Mouse (Mus musculus) gastrocnemius, postnatal 36 days (tissue): ENCODE results near the gene Atxn1. TPM values are rescaled to one million over a fixed set of nuclear protein-coding genes. Genes with fewer than 3 reads are reported as not detected.

ENCODE experiments used
- DNase-seq, 2 experiments: peaks; one replicate each; pipeline ENCODE4 v3.0.0; 2022
- intact Hi-C: fragments of 180-260 bp; cut with DNase I; formaldehyde crosslinking; loops from one replicate; pipeline ENCODE4 v1.15.1; 2025
- total RNA-seq, 2 experiments: library from RNA; stranded (reverse); gene quantifications; 2 replicates each; pipeline ENCODE4 v1.2.3; 2021

The Atxn1 gene
- total RNA-seq, 2 experiments from 2014 or later = 33.7 to 39.7 TPM

DNA sequence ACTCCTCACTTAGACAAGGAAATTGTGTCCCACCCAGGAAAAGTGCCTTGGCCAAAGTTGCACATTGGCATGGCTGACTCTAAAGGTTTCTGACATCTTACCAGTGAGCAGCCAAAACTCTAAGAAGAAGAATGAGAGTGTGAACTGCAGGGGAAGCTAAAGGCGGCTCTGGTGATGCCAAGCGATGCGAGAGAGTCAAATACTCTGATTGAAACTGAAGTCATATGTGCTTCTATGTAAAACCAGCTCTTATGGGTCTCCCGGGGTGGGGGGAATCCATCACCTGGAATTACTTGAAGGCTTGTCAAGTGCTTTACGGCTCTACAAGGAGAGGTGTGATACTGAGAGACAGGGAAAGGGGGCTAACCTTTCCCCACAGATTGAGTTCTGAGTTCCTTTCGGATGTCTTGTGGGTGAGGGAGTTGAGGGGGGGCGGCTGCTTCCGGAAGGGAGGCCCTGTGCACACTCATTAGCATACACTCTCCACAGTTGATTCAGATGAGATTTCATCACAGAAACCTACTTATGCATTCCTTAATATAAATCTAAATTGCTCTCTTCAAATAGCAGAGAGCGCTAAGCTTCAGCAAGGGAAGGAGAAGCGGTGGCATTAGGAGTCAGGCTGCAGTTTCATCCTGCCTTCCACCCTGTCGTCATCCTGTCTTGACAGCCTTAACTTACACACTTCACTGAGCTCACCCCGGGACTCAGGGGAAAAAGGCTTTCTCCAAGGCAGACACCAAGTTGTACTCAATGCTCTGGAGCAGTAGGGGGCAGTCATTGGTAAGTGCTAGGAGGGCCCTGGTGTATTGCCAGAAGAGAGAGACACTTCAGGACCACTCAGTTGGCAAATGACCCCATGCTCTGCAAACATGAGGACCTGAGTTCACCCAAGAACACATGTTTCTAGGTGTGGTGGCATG is 218.7 kb downstream of the Atxn1 start:
- intact Hi-C loops = no loop called here
- no peak for DNase-seq

DNA sequence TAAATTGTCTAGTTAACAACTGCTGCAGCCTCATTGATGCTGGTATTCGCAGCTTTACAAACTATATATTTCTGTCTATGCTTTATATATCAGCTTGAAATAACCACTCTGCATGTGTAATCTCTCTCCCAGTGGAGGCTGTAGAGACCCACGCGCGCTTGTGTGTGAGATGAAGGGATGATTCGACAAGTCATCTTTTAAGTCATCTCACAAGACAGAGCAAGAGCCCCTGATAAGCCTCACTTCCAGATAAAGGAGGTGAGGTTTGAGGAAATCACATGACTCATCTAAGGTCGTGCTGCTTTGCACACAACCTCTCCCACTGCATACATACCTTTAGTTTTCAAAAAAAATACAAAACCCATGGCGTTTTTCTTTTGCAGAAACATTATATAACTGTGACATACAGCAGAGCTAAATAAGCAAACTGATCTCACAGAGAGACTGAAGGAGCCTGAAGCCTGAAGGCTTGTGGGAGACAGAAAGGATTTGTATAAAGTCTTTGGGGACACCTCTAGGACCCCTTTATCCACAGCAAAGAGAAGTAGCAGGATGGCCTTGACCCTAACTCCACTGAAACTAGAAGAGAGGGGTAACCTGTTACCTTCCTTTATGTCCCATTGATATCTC is 219.9 kb downstream of the Atxn1 start:
- intact Hi-C loops = no loop called here
- DNase-seq = no peak

DNA sequence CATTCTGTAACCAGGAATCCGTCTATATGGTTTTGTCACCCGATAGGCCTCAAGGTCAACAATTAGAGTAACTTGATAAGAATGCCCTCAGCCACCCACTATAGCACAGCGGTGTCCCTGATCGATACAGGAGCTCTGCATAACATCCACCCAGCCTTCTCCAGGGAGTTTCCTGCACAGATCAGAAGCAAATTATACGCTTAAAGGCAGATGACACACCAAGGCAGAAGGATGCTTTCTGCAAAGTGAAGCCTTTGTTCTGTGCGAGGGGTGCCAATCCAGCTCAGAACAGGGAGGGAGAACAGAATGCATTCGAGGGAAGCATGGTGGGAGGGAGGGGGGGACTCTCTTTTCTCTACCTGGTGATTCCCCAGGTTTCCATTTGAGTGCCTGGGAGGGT is 221.0 kb downstream of the Atxn1 start:
- intact Hi-C loops = no loop called here
- DNase-seq = no peak

DNA sequence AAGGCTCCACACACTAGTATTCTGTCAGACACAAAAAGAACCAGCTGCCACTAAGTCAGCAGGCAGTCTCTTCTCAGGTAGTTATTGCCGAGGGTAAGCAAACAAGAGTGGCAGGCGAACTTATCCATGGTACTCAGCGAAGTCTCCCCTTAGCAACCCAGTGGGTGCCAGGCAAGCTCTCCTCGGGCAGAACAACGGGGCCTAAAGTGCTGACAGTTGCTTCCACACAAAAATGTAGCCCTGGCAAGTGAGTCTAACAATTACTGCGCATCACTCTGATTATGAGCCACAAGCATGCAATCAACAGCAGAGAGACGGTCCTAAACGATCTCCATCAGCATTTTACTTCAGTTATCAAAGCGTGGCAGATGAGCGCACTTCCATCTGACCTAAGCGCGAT is 224.4 kb downstream of the Atxn1 start:
- intact Hi-C loops = no loop called here
- DNase-seq = no peak

DNA sequence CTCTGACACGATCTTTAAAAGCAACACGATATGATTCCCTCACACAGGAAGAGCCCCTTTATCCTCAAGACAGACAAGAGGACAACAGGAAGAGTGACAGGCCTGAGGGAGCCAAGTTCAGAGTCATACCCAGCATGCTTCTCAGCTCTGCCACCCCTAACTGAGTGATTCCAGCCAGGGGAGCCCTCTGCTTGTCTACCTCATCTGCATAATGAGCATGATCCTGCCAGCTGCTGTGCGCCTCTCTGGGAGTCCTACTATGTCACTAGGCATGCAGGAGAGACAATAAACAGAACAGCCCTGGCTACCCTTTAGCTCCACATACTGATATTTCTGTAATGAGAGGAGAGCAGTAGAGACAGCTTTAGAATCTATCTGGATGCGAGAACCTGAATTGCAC is 228.6 kb downstream of the Atxn1 start:
- intact Hi-C loops = no loop called here
- no peak for DNase-seq

DNA sequence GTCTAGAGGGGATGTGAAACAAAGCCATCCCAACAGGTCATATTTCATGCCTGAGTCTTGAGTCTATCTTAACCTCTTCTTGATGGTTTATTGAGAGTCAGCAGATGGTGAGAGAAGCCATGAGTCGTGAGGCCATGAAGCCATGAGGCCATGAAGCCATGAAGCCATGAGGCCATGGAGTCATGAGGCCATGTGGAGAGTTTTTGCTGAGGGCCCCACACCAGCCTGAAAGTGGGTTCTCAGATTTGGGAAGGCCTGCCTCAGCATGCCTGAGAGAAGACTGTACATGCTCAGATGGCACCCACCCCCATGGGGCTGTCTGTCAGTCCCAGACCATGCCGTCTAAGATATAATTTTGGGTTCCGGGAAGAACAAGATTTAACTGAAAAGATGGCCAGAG is 229.0 kb downstream of the Atxn1 start:
- intact Hi-C loops = no loop called here
- DNase-seq = no peak

DNA sequence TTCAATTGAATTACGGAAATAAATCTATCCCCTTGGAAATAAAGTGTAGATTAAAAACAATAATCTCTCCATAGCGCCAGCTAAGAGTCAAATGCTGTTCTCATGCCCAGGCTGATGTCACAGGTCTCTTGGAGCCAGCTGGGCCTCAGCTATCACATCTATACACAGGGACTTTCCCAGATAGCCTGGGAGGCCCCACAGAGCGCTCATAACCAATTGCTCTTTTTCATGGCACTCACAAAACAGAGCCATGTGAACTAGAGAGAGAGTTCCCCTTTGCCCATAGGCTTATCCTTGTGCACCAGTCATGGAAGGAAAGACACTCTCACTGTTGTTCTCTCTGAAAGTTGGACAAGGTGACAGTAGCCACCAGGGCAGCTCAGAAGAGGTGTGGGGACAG is 230.3 kb downstream of the Atxn1 start:
- intact Hi-C loops = no loop called here

DNA sequence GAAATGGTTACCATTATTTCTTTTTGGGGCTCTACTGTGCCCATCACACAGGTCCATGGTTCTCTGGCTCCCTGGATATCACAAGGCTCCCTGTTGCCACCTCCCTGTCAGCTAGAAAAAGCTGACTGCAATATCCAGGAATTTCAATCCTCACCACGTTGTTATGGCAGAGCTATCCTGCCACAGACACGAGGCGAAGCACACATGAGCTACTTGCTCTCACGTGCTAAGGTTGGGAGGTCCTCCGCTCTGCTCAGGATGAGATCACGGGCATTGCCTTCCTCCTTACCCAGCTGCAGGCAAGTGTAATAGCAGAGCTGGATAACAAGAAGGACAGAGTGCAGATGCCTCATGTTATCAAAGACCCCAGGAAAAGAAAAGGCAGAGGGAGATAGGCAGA is 232.2 kb downstream of the Atxn1 start:
- intact Hi-C loops = no loop called here
- DNase-seq = no peak

More for the DNA sequence above, 230.3 kb downstream of the Atxn1 start:
- no peak for DNase-seq

DNA sequence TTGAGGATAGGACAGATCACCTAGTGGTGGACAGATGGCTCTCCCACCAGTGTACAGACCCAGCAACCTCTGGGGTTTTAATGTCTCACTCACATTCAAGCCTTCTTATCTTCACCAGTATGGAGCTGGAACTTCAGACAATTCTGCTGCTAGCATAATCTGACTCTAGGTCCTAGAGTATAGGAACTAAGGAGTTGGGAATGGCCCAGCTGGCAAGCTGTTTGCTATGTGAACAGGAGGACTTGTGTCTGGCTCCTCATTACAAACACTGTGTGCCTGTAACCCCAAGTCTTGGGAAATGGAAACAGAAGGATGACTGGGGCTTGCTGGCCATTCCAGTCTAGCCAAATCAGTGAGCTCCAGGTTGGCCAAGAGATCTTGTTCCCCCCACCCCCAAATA is 237.9 kb downstream of the Atxn1 start:
- intact Hi-C loops = no loop called here
- no peak for DNase-seq

DNA sequence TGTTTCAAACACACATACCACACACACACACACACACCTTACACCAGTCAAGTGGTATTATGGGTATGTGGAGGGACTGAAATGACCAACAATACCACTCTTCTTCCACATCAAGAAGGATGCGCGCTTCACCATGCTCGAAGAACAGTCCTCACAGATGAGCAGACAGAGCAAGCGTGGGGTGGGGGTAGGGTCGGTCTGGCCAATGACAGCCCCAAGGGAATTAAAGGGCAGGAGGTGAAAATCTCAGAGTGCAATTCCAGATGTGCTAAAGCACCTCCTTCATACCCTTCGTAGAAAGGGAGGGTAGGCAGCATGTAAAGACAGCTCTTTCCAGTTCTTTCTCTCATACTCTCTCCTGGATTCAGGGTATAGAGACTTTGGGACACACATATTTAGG is 238.6 kb downstream of the Atxn1 start:
- no peak for DNase-seq
- intact Hi-C loops = no loop called here

DNA sequence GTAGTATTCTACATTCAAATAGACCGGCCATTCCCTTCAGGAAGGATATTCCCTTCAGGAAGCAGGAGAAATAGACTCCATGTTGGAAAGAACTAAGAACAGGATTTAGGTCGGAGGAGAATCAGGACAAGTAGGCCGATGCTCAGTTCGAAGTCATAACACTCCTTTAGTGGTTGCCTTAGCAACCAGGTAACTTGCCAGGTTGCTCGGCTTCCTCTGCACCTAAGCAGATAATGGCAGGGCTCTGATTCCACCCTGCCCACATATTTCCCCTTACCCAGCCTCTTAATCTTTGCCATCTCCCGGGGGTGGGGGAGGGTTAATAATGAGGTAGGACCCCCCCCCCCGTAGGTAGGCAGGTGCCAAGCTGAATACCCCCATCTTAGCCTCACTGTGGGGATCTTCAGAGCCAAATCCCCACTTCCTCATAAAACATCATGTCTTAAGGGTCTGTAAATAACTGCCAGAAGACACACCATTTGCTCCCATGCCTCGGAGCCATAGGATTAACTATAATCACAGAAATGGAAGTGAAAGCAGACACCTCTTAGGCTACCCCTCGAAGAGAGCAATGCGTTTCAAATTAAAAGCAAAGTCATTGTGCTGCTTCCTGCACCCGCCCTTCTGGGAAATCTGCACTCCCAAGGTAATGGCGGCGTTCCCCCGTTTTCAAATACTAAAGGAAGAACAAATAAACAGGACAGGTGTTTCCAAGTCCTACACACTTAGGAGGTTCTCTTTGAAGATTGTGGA is 240.1 kb downstream of the Atxn1 start:
- no peak for DNase-seq
- intact Hi-C loops = no loop called here

DNA sequence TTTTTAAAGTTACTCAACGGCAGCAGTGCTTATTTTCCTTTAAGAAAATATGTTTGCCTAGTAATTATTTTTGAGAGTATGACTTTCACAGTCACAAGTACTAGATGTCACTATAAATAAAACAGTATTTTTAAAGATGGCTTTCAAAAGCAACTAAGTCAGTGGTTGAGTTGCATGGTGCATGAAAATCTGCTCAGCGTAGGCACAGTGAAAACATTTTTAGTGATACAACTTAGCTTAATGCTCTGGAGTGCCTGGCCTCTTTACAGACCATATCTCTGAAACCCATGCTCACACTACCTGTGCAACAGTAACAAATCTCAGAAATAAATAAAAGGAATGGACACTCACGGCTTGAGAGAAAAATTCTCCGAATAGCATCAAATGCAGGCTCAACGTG is 241.9 kb downstream of the Atxn1 start:
- intact Hi-C loops = no loop called here
- DNase-seq = no peak

DNA sequence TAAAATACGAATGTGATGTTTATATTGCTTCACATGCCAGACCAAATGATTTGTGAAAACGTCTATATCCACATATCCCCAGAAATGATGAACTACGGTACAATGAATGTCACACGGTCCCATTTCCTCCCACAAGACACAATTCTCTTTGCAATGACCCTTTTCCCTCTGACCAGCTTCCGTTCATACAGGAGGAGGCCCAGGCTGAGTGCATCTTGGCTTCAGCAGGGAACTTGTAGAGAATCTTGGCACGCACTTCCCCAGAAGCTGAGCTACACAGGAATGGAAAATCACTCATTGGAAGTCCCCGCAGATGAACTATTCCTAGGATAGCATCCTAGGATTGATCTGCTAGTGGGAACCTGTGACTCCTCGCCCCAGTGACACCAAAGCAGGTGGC is 243.2 kb downstream of the Atxn1 start:
- intact Hi-C loops = no loop called here
- peak in 1 of 2 experiments; percentile 34 for DNase-seq

DNA sequence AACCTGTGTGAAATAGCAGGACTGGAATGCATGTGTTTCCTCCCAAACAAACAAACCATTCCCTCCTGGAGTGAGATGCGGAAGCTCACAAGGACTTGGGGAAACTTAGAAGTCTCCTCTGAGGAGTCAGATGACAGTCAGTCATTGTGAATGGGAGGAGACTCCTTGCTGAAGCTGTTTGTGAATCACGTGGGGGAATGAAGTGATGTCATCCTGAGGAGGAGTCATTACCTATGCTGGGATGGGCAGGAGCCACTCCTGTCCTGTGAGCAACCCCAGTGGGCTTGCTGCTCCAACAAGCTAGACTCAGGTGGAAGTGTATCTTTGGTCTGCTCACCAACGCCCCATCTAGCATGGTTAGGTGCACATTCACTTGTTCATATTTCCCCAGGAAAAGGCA is 246.0 kb downstream of the Atxn1 start:
- intact Hi-C loops = no loop called here
- no peak for DNase-seq

DNA sequence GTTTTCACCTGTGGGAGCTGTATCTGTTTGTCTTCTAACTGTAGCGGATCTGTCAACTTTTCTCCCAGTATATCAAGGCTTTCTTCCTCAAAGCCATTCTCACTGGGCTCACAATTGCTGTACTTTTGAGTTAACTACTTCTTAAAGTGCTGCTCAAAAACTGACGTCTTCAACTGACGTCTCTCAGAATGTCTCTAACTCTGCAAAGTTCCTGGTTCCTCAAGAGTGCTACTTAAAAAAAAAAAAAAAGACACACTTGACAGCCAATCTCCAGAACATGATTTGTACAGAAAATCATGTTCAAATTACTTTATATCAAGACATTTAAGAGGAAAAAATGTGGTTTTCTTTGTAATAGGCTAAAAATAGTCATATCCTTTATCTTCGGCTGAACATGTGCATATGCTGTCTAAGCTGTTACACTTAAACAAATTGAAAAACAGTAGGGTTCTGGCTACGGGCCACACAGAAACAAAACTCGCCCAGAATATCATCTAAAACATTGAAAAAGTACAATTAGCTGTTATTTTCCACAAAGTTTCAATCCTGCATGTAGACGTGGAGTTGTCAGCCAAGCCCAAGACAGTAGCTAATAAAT is 249.1 kb downstream of the Atxn1 start:
- intact Hi-C loops = no loop called here
- no peak for DNase-seq

DNA sequence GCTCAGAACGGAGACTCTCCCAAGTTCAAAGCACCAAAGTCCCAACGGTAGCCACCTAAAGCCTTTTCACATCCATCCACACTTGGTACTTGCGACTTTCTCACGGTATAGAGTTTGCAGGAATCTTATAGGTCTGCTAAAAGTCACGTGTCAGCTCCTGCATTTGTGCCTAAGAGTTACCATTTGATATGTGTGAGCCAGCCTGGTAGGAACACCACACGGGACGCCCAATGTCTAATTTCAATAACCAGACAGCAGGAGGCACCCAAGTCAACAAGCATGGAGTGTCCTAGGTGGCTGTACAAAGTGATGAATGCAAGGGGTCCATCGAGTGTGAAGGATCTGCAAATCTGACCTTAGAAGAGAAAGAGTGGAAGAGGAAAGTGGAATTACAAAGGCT is 254.8 kb downstream of the Atxn1 start:
- DNase-seq = no peak
- intact Hi-C loops = no loop called here

DNA sequence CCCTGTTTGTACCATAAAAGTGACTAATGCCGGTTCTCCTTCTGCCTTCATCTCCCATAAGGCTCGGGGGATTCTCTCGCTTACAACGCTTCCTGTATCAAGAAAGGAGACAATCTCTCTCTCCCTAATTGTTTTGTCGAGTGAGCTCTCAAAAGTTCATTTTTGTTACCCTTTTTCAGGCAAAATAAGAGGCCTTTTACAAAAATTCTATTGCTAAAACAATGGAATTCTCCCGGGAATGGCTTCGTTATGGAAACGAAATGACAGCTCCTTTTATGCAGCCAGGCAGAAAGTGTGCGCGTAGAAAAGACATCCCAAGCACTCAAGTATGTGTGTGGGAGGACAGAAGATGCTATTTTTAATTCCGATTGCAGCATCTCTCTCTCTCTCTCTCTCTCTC is 255.4 kb downstream of the Atxn1 start:
- DNase-seq = no peak
- intact Hi-C loops = no loop called here

DNA sequence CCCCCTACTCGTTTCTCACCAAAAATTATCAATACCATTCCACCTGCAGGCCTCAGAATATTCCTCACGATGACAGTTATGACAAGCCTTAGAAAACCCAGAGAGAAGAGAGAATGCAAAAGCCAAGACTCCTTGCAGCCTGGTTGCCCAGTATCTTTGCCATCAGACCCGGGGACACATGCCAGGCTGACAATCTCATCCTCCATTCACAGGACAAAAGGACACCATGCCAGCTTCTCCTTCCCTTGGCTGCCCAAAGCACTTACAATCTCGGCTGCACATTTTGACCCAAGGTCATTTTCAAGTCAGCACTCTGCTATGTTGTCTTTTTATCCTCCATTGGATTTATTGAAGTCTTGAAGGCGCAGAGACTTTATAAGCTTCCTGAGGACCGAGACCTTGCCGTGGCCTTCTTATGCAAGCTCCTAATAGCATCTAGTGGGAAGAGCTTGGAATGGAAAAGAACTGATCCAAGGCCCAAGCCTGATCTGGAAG is 263.5 kb downstream of the Atxn1 start:
- intact Hi-C loops = no loop called here
- DNase-seq = no peak

DNA sequence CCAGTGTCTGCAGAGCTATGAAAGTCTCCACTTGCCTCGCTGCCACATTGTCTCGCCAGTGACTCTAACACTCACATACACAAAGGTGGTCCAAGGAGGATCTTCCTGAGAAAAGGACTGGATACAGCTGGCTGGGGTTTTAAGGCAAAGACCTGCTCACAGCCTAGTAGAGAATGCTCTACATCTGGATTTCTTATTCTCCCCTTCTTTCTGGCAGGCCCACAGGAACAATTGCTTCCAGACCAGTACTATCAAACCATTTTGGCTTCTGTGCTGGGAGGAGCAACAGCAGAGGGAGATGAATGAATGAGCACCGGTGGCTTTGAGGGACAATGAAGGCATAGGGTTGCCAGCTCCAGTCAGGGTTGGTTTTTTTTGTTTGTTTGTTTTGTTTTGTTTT is 265.8 kb downstream of the Atxn1 start:
- DNase-seq = no peak
- intact Hi-C loops = no loop called here

DNA sequence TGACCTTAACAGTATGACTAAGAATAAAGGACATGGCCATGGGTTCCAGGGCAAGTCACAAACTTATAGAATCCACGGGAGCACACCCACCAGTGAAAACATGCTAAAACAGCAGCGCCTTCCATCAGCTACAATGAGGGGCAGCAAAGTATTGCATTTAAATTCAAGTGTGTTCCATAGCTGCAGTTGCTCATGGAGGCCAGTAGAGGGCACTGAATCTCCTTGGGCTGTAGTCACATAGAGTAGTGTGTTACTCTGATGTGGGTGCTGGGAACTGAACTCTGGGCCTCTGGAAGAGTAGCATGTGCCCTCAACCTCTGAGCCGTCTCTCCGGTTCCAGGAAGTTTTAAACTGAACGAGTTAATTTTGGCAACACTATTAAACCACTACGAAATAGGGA is 268.8 kb downstream of the Atxn1 start:
- no peak for DNase-seq
- intact Hi-C loops = no loop called here

DNA sequence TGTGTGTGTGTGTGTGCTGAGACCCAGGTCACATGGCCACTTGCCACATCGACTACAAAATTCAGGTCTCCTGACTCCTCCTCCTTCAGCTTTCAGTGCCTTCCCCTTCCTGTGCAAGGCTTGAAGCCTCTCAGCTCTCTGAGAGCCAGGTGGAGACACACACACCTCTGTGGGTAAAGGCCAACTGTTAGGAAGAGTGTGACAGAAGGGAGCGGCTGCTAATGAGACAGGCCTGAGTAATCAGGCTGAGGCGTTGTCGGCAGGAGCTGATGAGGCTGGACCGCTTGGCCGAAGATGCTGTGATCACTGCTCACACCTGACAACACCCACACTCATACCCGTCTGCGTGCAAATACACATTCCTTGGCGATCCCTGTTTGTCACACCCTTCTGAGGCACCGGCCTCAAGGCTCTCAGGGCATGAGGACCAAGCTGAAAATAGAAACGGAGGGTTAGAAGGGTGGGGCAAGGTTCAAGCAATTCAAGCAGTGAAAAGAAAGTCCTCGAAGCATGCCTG is 269.8 kb downstream of the Atxn1 start:
- intact Hi-C loops = no loop called here
- no peak for DNase-seq
